Mouse (Mus musculus) liver, embryonic 18 days (tissue): ENCODE data around the gene Fabp3. TPM values are rescaled to one million over a fixed set of nuclear protein-coding genes. Genes with fewer than 3 reads are reported as not detected.

ENCODE experiments used
- polyA plus RNA-seq: library from polyadenylated mRNA; depleted of rRNA; stranded (reverse); fragments of >200 nt; gene quantifications from 2 replicates; pipeline ENCODE4 v1.2.3, GENCODE M21; 2012; rRNA removed

Gene Fabp3
- 0.63 and 0.95 TPM in 2 replicates for polyA plus RNA-seq

DNA sequence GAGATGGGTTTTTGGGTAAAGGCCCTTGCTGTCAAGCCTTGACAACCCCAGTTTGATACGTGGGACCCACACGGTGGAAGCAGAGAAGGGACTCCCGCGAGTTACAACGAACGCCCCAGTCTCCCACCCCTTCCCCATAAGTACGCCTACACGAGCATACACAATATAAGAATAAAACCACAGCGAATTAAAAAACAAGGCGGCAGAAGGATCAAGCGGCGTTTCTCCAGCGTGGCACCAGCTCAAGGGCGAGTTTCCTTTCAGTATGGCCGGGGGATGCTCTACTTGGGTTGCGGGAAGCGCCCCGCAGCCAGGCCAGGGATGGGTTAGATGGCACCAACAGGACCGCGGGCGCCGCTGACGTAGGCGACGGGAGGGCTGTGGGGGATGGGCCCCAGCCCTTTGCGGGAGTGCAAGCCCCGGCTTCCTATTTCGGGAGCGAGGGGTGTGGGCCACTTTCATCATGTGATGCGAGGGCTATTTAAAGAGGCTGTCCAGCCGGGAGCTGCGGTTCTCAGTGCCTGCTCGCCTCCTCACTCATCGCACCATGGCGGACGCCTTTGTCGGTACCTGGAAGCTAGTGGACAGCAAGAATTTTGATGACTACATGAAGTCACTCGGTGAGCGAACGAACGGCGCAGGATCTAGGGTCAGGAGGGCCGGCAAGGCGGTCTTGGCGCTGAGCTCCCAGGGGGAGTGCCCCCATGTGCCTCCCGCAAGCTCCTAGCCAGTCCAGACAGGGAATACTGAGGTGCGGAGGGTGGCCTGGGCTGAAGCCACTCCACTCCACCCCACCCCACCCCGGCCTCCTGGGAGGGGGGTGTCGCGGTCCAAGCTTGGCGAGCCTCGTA lies at the start of gene Fabp3, which contains the start of gene Gm10570:
Fabp3 (plus strand) TSS at position 365 of the 851 bp plus-strand sequence.
Gm10570 (minus strand) TSS at position 444 of the 851 bp plus-strand sequence.

DNA sequence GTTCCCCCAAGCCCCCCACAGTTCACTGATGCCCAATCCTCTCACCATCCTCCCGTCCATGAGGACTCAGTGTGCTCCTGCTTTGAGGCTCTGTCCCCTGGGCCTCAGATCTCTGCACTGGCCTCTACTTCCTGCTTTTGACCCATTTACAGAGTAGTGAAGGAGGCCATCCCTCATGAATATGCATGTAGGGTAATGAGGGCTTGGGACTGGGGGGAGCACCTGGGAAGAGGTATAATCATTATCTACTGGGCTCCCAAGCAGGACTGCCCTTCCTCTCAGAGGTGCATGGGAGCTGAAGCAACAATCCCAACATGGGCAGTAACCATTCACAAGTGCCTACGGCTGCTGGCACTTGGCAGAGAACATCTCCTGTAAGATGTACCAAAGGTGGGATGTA lies 29.3 kb upstream of the Fabp3 start, which contains the start of gene Serinc2:
Serinc2 (minus strand) TSS at position 101 of the 400 bp plus-strand sequence.

DNA sequence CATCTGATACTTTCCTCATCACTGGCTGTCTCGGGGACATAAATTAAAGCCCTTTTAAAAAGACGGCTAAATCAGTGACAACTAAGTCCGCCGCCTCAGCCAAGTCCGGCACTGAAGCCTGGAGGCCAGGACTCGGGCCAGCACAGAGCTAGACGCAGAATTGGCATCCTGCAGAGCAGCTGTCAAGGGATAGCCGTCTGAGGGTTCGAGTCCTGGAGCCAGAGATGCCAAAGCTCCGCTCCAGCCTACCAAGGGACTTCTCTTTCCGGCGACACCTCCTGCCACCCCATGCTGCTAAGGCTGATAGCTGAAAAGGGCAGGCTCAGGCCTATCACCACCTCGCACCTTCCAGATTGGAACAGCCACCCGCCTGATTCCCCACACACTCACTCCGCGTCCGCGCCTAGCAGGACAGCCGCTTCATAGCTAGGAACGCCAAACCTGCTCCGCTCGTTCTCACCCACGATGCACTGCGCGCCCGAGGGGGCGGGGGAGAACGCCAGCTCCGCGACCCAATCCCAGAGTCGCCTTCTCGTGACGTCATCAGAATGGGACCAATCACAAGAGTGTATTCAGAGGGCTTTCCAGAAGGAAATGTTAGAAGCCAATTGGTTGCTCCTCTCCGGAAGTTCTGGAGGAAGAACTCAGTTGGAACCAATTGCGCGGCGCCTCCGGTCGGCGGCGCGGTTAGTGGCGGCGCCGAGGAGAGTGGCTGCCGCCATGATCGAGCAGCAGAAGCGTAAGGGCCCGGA lies 51.3 kb downstream of the Fabp3 start, which contains the start of the genes Zcchc17 and Snrnp40:
Zcchc17 (minus strand) TSS at position 458 of the 752 bp plus-strand sequence.
Snrnp40 (plus strand) TSS at position 647 of the 752 bp plus-strand sequence.

Other genes with a start within 250 kb of the Fabp3 start
- gene Pef1, start 206.0 kb upstream of the Fabp3 start, polyA plus RNA-seq, result 23.9 and 25.7 TPM in 2 replicates
- 0.08 and 0.12 TPM in 2 replicates for gene Hcrtr1, start 169.2 kb upstream of the Fabp3 start, polyA plus RNA-seq
- gene Tinagl1, start 133.5 kb upstream of the Fabp3 start, polyA plus RNA-seq, result 26.1 and 27.1 TPM in 2 replicates
- not detected in 2 replicates for gene Gm853, start 86.2 kb upstream of the Fabp3 start, polyA plus RNA-seq
- gene Serinc2, start 29.4 kb upstream of the Fabp3 start, polyA plus RNA-seq, result 1.8 and 3.1 TPM in 2 replicates
- not detected in 2 replicates for gene Gm10570, start 79 bp downstream of the Fabp3 start, polyA plus RNA-seq
- 10.9 and 11.5 TPM in 2 replicates for gene Zcchc17, start 51.3 kb downstream of the Fabp3 start, polyA plus RNA-seq
- gene Snrnp40, start 51.5 kb downstream of the Fabp3 start, polyA plus RNA-seq, result 27.5 and 28.9 TPM in 2 replicates